17 mouse cellular contexts compared by ENCODE assay signal in the genomic region with DNA sequence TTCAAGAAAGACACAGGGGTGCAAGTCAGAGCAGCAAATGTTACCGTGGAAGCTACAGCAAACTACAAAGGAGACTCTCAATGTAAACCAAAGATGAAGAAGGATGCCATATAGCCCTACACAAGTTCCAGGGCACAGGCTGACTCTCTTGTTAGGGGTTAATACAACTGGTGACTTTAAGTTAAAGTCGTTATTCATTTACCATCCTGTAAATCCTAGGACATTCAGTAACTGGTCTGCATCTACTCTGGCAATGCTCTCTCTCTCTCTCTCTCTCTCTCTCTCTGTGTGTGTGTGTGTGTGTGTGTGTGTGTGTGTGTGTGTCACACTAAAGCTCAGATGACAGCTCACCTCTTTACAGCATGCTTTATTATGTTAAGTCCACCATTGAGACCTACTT.
"Had no signal": no experiment of that assay in that cellular context is flagged by ENCODE, and none has a peak within 500 bp of the region (broad histone marks: within the 10 kb centered on the region; RNA-seq: fewer than 3 reads in every experiment).

No protein-coding gene starts in this region.

- H3K4me1 ChIP-seq: lung, embryonic 15.5 days; megakaryocyte, embryonic 14.5 days; midbrain, embryonic 12.5 days; neural tube, embryonic 12.5 days; stomach, embryonic 15.5 days had no signal

- H3K9me3 ChIP-seq: lung, embryonic 15.5 days; megakaryocyte, embryonic 14.5 days; midbrain, embryonic 12.5 days; neural tube, embryonic 12.5 days; stomach, embryonic 15.5 days had no signal

- ATAC-seq: liver, postnatal 0 days; lung, postnatal 0 days had no signal

- H3K36me3 ChIP-seq: lung, embryonic 15.5 days; midbrain, embryonic 12.5 days; neural tube, embryonic 12.5 days; stomach, embryonic 15.5 days had no signal

- DNase-seq: liver, postnatal 0 days; lung, adult 2 months; lung, postnatal 14 days; lung, postnatal 36 days; midbrain, embryonic 14.5 days; right cerebral cortex, postnatal 14 days; thymus, adult 2 months; thymus, postnatal 25 days; thymus, postnatal 4 days had no signal

- H3K4me3 ChIP-seq: lung, embryonic 15.5 days; megakaryocyte, embryonic 14.5 days; midbrain, embryonic 12.5 days; neural tube, embryonic 12.5 days; stomach, embryonic 15.5 days had no signal

- H3K9ac ChIP-seq: liver, postnatal 0 days; lung, embryonic 15.5 days; midbrain, embryonic 12.5 days; neural tube, embryonic 12.5 days; stomach, embryonic 15.5 days had no signal

- H3K27me3 ChIP-seq: lung, embryonic 15.5 days; megakaryocyte, embryonic 14.5 days; midbrain, embryonic 12.5 days; neural tube, embryonic 12.5 days; stomach, embryonic 15.5 days had no signal

- H3K4me2 ChIP-seq: lung, embryonic 15.5 days; midbrain, embryonic 12.5 days; neural tube, embryonic 12.5 days; stomach, embryonic 15.5 days had no signal

- H3K27ac ChIP-seq: lung, embryonic 15.5 days; macrophage; midbrain, embryonic 12.5 days; neural tube, embryonic 12.5 days; stomach, embryonic 15.5 days; stomach, postnatal 0 days had no signal
